In genomic region chr1:46066015-46066414, GRCm38 (mm10) we compare ENCODE assay signal across 8 mouse cellular contexts. TPM values are rescaled to one million over a fixed set of nuclear protein-coding genes. Genes with fewer than 3 reads are reported as not detected.
DNase-seq lines count a peak whose midpoint lies in the region; ATAC-seq lines count a peak whose summit lies in the region.

Gene Dnah7b, plus strand, starts transcription at chr1:46066315.

- H3K4me3 ChIP-seq in kidney, embryonic 15.5 days (replicated peaks), result peak within 1 kb of the TSS; percentile 67
- H3K4me3 ChIP-seq in embryonic facial prominence, embryonic 13.5 days, result peak within 1 kb of the TSS; percentile 53
- peak within 1 kb of the TSS; percentile 74 for H3K4me3 ChIP-seq in hindbrain, embryonic 16.5 days (ENCODE audit: low read length)
- peak within 1 kb of the TSS; percentile 72 for H3K4me3 ChIP-seq in midbrain, embryonic 16.5 days (ENCODE audit: low read depth, low read length)

- no peak; the same call in 1 of the 2 replicates for ATAC-seq in kidney, embryonic 15.5 days (replicated peaks; ENCODE audit: low FRiP score)
- ATAC-seq in embryonic facial prominence, embryonic 13.5 days (ENCODE audit: insufficient number of reproducible peaks, insufficient read depth, low FRiP score, low TSS enrichment, low read depth), result no peak
- peak; percentile 24; the same call in 1 of the 2 replicates for ATAC-seq in hindbrain, embryonic 16.5 days
- peak; percentile 26; the same call in 1 of the 2 replicates for ATAC-seq in midbrain, embryonic 16.5 days

- H3K27ac ChIP-seq in kidney, embryonic 15.5 days, result peak within 1 kb of the TSS; percentile 92
- H3K27ac ChIP-seq in embryonic facial prominence, embryonic 13.5 days, result peak within 1 kb of the TSS; percentile 74
- peak within 1 kb of the TSS; percentile 90 for H3K27ac ChIP-seq in hindbrain, embryonic 16.5 days (ENCODE audit: low read depth, low read length)
- H3K27ac ChIP-seq in midbrain, embryonic 16.5 days (ENCODE audit: low read length), result peak within 1 kb of the TSS; percentile 94

- no peaks in the 10 kb centered on the region for H3K9me3 ChIP-seq in kidney, embryonic 15.5 days (replicated peaks)
- no peaks in the 10 kb centered on the region for H3K9me3 ChIP-seq in embryonic facial prominence, embryonic 13.5 days
- H3K9me3 ChIP-seq in hindbrain, embryonic 16.5 days (ENCODE audit: control insufficient read depth, low read length), result no peaks in the 10 kb centered on the region
- H3K9me3 ChIP-seq in midbrain, embryonic 16.5 days (replicated peaks; ENCODE audit: control insufficient read depth, low read length, poor library complexity, severe bottlenecking), result no peaks in the 10 kb centered on the region

- no peak for DNase-seq in kidney, postnatal 36 days
- DNase-seq in adrenal gland, postnatal 4 days (ENCODE audit: low spot score in 2 of 2), result no peak
- DNase-seq in thymus, postnatal 4 days, result no peak
- no peak for DNase-seq in cerebellum, postnatal 36 days

- WGBS in kidney, embryonic 15.5 days, result 33% methylated on average over 1 of the region's 1 CpGs
- 15% methylated on average over 1 of the region's 1 CpGs for WGBS in embryonic facial prominence, embryonic 13.5 days
- 13% methylated on average over 1 of the region's 1 CpGs for WGBS in hindbrain, embryonic 16.5 days
- WGBS in midbrain, embryonic 16.5 days, result 22% methylated on average over 1 of the region's 1 CpGs

- H3K4me2 ChIP-seq in kidney, embryonic 15.5 days, result peak within 1 kb of the TSS; percentile 83
- peak within 1 kb of the TSS; percentile 71 for H3K4me2 ChIP-seq in embryonic facial prominence, embryonic 13.5 days
- H3K4me2 ChIP-seq in hindbrain, embryonic 16.5 days (ENCODE audit: low read length), result peak within 1 kb of the TSS; percentile 72
- H3K4me2 ChIP-seq in midbrain, embryonic 16.5 days (ENCODE audit: low read length), result peak within 1 kb of the TSS; percentile 62

- H3K36me3 ChIP-seq in kidney, embryonic 15.5 days, result no peaks in the 10 kb centered on the region
- no peaks in the 10 kb centered on the region for H3K36me3 ChIP-seq in embryonic facial prominence, embryonic 13.5 days
- no peaks in the 10 kb centered on the region for H3K36me3 ChIP-seq in hindbrain, embryonic 16.5 days (ENCODE audit: control insufficient read depth, insufficient read depth, low read length)
- H3K36me3 ChIP-seq in midbrain, embryonic 16.5 days (ENCODE audit: control insufficient read depth, insufficient read depth, low read length), result no peaks in the 10 kb centered on the region

- peak within 1 kb of the TSS; percentile 74 for H3K9ac ChIP-seq in kidney, embryonic 15.5 days
- peak within 1 kb of the TSS; percentile 84 for H3K9ac ChIP-seq in embryonic facial prominence, embryonic 13.5 days
- peak within 1 kb of the TSS; percentile 88 for H3K9ac ChIP-seq in hindbrain, embryonic 16.5 days (ENCODE audit: low read depth, low read length)
- H3K9ac ChIP-seq in midbrain, embryonic 16.5 days (ENCODE audit: low read depth, low read length), result peak within 1 kb of the TSS; percentile 90

- no peaks in the 10 kb centered on the region for H3K27me3 ChIP-seq in kidney, embryonic 15.5 days
- no peaks in the 10 kb centered on the region for H3K27me3 ChIP-seq in embryonic facial prominence, embryonic 13.5 days
- no peaks in the 10 kb centered on the region for H3K27me3 ChIP-seq in hindbrain, embryonic 16.5 days (replicated peaks; ENCODE audit: control insufficient read depth, insufficient read depth, low read length)
- no peaks in the 10 kb centered on the region for H3K27me3 ChIP-seq in midbrain, embryonic 16.5 days (ENCODE audit: control insufficient read depth, insufficient read depth, low read depth, low read length)

- H3K4me1 ChIP-seq in kidney, embryonic 15.5 days, result no peaks in the 10 kb centered on the region
- peaks cover 3% of the 10 kb centered on the region for H3K4me1 ChIP-seq in embryonic facial prominence, embryonic 13.5 days
- no peaks in the 10 kb centered on the region for H3K4me1 ChIP-seq in hindbrain, embryonic 16.5 days (ENCODE audit: control insufficient read depth, insufficient read depth, low read depth, low read length)
- H3K4me1 ChIP-seq in midbrain, embryonic 16.5 days (ENCODE audit: control insufficient read depth, insufficient read depth, low read length), result peaks cover 5% of the 10 kb centered on the region; the same call in 1 of the 2 replicates

RNA-seq across cellular contexts. Expression of gene Dnah7b, which starts in this region (rescaled TPM):
- 1.3 and 1.6 TPM in 2 replicates for polyA plus RNA-seq in kidney, embryonic 15.5 days (2015; fragmentation: Nextera tagmentation; extraction: Ambion mirVana)
- polyA plus RNA-seq in embryonic facial prominence, embryonic 13.5 days (2015; fragmentation: Nextera tagmentation; extraction: Ambion mirVana), result 1.9 TPM in 2 replicates
- polyA plus RNA-seq in hindbrain, embryonic 16.5 days (2015; fragmentation: Nextera tagmentation; extraction: Ambion mirVana), result 2.5 and 3.2 TPM in 2 replicates
- 3.2 and 3.5 TPM in 2 replicates for polyA plus RNA-seq in midbrain, embryonic 16.5 days (2015; fragmentation: Nextera tagmentation; extraction: Ambion mirVana)
- 1 to 10 TPM; 3.6 to 4.3 TPM for total RNA-seq in adrenal gland, postnatal 4 days (2021)

Comparison
In these comparisons a context has a peak if more than half of its experiments do, and no peak if none do; other contexts are left out.
1. ATAC-seq: peak in hindbrain, embryonic 16.5 days (single experiment) and midbrain, embryonic 16.5 days (single experiment); none in kidney, embryonic 15.5 days (single experiment) and embryonic facial prominence, embryonic 13.5 days (single experiment).
2. Peak in every context shown above with its lines, with median percentiles within 50 percentile points of each other: H3K27ac ChIP-seq, H3K4me2 ChIP-seq, H3K4me3 ChIP-seq and H3K9ac ChIP-seq.